Mouse (Mus musculus): ENCODE measurements at regions not wholly inside any gene's neighbourhood (a gene's known extent, or its start where the extent isn't known, plus 50 kb on each side); places are given as distances from the start of the nearest gene placed in this dataset.

GRCm38 (mm10) chr12:46931086-46931485 lies 112.4 kb upstream of the Nova1 start:
- TF ChIP-seq CTCF (conservative IDR thresholded peaks at IDR 0.05; ENCODE audit: insufficient read depth, insufficient read length, low read depth, low read length) (no peak), POLR2A (IDR thresholded peaks at IDR 0.05; ENCODE audit: low read depth, low read length) (no peak)
